Mouse (Mus musculus): ENCODE data around the gene Serpina3g.

DNA sequence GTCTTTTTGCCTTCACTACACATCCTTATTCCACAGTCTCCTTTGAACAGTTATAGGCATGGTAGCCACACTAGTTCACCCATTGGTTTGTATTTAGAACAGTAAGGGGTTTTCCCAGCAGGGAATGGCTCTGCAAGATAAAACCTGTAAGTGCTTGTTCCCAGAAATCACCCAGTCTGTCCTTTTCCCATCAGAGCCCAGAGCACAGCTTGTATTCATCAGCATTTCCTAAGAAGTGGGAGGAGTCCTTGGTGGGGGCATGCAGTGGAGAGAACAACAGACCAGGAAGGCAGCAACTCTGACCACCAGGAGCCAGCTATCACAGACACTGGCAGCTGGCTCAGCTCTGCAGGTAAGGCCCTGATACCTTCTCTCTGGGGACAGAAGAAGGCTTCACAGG is 26.8 kb downstream of the Serpina3g start, which contains the start of gene Serpina3i:
- no peak for TF ChIP-seq CTCF (IDR thresholded peaks at IDR 0.05; ENCODE audit: extremely low read depth, insufficient read depth, low read length)
- no peak for TF ChIP-seq POLR2A (IDR thresholded peaks at IDR 0.05; ENCODE audit: extremely low read depth, insufficient read depth, low read length)

Data from cortical plate, adult 2 months (tissue).